Mouse (Mus musculus) MEL-GATA-1-ER (cell line): ENCODE data around the gene Nipsnap3b.

Experiments
- DNase-seq: peaks from one replicate; pipeline ENCODE4 v3.0.0-alpha.2; 2012; ENCODE audit warnings: low read depth; ENCODE audit errors: extremely low read depth

Nipsnap3b gene

DNA sequence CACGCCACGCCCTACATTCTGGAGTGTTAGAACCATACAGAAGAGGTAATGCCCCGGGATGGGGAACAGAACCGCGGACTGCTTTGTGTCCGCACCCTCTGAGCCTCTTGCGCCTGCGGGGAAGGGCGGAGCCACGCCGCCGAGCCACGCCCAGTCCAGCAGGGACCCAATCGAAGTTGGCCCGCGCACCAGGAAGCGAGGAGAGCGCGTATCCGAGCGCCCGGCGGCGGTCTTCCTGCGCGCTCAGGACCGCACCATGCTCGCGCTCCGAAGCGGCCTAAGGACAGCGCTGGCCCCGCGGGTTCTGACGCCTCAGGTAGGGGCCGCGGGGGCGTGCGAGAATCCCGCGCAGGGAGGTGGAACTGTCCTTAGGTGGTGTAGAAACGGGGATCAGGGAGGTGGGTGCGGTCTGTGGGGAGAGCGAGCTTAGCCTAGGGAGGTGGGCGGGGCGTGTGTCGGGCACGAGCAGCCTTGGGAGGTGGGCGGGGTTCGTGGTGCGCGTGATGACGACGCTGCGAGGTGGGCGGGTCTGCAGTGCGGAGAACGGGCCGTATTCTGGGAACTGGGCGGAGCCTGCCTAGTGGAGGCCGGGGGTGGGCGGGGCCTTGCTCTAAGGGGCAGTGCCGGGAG is at the start of gene Nipsnap3b:
Nipsnap3b (plus strand) TSS at position 149 of the 630 bp plus-strand sequence.
- peak; percentile 72 for DNase-seq

DNA sequence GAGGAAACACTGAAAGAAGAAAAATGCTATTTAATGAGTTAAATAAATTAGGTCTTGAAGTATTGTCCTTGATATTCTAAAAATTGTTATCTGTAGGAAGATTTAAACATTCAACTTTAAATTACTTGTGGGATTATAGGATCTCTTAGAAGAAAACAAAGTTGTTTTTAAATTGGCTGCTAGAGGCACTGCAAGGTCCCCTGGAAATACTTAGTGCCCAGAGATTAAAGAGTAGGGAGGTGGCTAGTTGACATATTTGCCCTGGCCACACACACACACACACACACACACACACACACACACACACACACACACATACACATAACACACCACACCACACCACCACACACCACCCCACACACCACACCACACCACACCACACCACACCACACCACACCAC is 47.4 kb upstream of the Nipsnap3b start, which contains the start of gene Olfr270:
Olfr270 (plus strand) TSS at position 301 of the 400 bp plus-strand sequence.
- DNase-seq, result no peak

DNA sequence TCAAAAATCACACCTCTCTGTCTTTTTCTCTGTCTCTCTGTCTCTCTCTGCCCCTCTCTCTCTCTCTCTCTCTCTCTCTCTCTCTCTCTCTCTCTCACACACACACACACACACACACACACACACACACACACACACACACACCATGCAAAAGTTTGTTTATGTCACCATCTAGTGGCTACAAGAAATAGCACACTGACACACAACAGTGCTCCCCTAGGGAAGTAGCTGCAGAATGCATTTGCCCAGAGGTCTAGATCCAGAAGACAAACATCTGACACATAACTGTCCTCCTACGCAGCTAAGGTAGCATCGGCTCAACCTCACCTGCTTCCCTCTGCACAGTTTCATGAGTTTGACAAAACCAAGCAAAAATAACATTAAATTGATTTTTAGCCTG is 26.5 kb upstream of the Nipsnap3b start:
- DNase-seq, result peak; percentile 24

GRCm38 (mm10) chr4:52986266-52986665 is 25.4 kb upstream of the Nipsnap3b start:
- no peak for DNase-seq

DNA sequence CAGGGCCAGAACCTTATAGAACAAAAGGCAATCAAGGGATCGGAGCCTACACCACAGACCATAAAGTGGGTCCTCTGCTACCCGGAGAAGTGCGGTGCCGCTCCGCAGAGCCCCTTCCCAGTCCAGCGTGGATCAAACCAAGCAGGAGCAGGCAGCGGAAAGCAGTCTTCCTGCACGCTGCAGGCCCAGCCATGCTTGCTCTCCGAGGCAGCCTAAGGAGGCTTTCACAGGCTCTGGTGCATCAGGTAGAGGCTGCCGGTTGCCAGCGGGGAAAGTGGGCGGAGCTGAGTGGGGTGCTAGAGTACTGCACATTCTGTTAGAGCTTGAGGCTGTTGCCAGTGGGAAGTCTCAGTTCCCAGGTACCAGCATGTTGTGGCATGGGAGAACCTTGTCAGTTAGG is 22.4 kb upstream of the Nipsnap3b start, which contains the start of gene Nipsnap3a:
Nipsnap3a (plus strand) TSS at position 25 of the 400 bp plus-strand sequence.
- DNase-seq, result no peak

GRCm38 (mm10) chr4:52999449-52999848 is 12.2 kb upstream of the Nipsnap3b start:
- DNase-seq, result no peak

DNA sequence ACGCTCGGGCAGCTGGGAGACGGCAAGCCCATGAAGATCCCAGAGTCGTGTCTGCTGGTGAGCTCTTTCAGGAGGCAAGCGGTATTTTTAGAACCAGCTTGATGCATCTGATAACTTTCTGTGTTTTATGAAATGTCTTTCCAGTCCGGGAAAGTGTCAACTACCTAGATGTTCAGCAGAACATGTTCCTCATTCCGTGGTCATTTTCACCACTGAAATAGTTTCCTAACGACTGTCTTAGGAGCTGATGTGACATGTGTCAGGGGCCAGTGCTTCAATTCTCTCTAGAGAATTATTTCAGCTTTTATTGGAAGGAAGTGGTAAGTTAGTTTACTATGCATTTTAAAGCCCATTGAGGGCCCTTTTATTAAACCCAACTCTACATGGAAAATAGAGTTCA is 11.5 kb upstream of the Nipsnap3b start:
- no peak for DNase-seq

DNA sequence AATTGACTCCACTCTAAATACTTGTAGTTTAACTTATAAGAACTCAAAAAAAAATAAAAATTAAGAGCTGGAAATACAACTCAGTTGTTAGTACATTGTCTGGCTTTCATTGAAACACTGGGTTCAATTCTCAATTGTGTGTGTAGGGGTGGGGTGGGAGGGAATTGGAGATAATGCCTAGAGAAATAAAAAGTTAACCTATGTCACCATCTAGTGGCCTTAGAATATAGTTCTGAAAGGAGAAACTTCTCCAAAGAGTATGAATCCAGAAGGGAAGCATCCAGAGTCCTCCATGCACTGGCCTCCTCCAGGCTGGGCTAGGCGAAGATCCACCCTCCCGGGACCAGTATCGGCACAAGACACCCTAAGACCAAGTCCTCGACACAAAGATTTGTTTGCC is 2.5 kb upstream of the Nipsnap3b start:
- no peak for DNase-seq

GRCm38 (mm10) chr4:53009871-53010270 is 1.8 kb upstream of the Nipsnap3b start:
- no peak for DNase-seq

GRCm38 (mm10) chr4:53014421-53014820 is 2.7 kb downstream of the Nipsnap3b start:
- DNase-seq, result no peak

DNA sequence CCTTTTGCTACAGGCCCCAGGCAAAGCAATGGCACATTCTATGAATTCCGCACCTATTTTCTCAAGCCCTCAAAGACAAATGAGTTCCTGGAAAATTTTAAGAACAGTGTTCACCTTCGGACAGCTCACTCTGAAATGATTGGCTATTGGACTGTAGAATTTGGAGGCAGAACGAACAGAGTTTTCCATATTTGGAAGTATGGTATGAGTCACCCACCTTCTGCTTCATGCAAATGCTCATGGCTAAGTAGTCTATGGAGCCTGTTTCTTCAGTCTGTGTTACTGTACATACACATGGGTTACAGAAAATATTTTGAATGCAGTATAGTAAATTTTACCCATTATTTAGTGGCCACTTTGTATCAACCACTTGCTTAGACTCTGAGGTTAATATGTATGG is 3.3 kb downstream of the Nipsnap3b start:
- DNase-seq, result no peak

DNA sequence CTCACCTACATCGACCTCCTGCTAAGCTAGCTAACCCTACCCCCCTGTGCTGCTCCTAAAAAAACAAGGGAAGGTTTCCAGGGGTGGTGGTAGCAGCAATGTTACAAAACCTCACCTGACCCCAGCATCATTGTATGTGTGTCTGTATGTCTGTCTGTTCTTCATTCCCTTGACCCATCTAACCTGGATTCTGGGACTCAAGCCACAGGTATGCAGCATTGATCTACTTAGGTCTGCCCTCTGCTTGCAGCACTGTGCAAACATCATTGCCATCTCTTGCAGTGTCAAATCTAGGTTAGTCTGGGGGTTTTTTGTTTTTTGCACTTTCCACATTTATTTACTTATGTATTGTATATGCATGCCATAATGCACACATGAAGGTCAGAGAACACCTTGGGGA is 6.7 kb downstream of the Nipsnap3b start:
- no peak for DNase-seq

DNA sequence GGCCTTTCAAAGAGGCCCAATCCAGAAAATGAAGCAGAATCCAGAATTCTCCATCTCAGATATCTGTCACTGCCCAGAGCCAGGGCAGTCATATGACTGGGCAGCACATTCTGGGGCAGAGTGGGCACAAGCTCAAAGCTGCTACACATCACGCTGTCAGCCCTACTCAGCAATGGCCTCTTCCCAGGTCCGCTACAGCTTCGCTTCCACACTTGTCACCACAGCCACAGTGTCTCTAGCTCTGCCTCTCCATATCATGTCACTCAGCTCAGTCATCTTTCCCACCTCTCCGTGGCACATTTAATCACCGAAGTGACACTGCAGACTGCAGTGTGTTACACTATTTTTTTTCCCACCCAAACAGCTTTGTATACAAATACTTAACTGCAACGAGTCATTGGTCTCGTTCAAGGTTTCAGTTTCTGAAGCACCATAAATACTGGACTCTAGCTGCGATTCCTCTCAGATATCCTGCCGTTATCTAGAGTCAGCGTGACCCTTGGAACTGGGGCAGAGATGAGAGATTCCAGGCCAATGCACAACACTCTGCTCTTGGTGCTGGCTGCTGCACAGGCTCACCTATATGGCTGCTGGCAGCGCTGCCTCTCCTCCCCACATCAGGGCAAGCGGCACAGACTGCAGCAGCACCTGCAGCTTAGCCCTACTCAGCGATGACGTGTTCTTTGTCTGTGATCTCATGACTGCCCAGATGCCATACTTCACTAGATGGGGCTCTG is 11.7 kb downstream of the Nipsnap3b start:
- no peak for DNase-seq

DNA sequence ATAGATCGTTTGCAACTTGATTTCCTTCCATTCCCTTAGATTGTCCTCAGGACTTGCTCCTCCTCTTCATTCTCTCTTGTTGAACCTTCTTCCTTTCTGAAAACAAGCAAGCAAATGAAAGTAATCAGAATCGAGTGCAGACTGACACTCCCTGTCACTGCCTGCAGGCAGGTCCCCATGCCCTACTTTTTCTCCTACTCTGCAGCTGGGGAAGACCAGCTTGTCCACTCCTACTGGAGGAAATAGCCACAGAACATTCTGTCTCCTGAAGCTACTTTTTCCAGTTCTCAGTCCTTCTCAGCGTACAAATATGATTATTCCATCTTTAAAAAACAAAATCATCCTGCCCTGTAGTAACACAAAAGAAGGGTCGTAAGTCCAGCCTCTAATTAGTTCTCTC is 12.7 kb downstream of the Nipsnap3b start:
- DNase-seq, result no peak

DNA sequence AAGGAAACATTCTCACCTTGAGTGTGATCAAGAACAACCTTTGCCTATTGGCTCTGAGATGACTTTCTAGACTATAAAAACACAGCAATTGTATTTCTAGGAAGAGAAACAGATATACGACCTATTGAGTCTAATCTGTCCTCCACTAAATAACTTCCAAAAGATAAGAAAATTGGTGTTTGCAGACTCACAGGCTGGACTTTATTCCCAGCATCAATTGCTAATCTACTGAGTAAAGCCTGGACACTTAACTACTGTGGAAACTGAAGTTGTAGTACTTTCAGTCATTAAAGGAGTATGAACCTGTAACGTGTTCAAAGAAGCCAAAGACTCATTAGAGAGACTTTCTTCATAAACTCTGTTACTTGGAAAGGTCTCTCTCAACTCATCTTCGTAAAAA is 16.1 kb downstream of the Nipsnap3b start:
- no peak for DNase-seq

- no peak for DNase-seq
Measured at GRCm38 (mm10) chr4:53030326-53030948, 18.8 kb downstream of the Nipsnap3b start.

- no peak for DNase-seq
Measured at GRCm38 (mm10) chr4:53043819-53044218, 32.1 kb downstream of the Nipsnap3b start.

GRCm38 (mm10) chr4:53045807-53046206 is 34.1 kb downstream of the Nipsnap3b start:
- DNase-seq, result no peak

DNA sequence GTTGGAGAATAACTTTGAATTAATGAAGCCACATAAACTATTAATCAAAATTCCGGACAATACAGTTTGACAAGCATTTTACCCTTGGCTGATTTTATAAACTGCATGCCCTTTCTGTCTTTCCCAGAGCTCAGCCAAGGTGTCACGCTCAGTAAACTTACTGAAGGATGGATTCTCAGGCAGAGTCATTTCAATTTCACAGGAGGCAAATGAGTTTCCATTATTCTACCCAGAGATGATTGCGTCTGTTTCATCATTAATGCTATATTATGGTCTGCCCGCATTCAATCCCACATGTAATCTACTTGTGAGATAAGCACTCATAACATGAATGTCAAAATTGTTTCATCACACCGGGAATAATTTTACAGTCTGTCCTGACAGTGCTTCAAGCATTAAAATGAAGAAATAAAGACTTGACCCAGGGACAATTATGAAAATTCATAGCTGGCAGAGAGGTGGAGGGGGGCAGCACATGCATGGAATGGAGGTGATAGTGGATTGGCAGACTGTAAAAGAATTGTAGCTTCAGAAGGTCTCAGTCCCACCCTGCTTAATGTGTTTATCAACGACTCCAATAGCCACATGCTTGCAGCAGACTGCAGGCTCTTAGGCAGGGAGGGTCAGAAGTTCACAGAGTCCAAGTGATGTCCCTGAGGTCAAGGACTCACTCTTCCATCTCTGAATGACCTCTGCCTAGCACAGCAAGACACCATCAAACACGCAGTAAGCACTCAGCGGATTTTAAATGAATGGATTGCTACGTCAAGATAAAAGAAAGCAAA is 34.8 kb downstream of the Nipsnap3b start:
- DNase-seq, result no peak

DNA sequence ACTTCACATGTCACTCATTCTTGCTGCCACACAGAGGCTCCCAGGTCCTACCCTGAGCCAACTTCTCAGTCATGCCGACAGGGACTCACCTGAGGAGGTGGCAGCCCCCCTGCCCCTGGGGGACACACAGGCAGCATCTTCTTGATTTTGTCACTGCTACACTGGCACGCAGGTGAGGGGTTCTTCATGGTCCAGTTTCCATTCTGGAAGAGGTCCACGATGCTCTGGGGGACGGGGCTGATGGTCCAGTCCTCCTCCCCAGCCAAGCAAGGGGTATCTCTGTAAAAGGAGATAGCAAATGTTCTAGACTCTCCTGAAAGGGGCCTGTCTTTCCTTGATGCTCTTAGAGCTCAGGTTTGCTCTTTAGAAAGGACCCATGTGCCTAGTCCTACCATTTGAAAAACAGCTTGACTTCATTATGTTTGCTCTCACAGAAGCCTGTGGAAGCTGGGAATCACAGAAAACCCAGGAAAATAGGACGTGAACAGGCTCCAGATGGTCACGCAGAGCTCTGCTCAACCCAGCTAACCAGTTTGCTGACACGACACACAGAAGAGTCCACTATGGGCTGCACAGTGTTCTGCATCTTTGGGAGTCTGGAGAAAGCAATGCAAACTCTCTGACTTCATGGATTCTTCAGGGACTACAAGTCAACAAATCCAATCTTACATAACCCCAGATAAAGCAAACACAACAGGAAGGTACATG is 50.8 kb downstream of the Nipsnap3b start:
- no peak for DNase-seq
